Mouse (Mus musculus) C2C12 (cell line): ENCODE results near the gene Impg1. TPM values are rescaled to one million over a fixed set of nuclear protein-coding genes. Genes with fewer than 3 reads are reported as not detected.

Experiments used
- H3K27me3 ChIP-seq: one replicate; pipeline ENCODE4 v1.6.1; 2011; ENCODE audit not compliant: control insufficient read depth, insufficient read depth, insufficient read length
- H3K36me3 ChIP-seq: one replicate; pipeline ENCODE4 v1.6.1; 2011; ENCODE audit not compliant: control insufficient read depth, insufficient read depth
- H3K4me3 ChIP-seq: one replicate; pipeline ENCODE4 v1.5.1; 2011; ENCODE audit warnings: mild to moderate bottlenecking, control low read depth; ENCODE audit not compliant: poor library complexity, insufficient read depth, severe bottlenecking
- H3K79me2 ChIP-seq: one replicate; pipeline ENCODE4 v1.6.1; 2011; ENCODE audit not compliant: control insufficient read depth, insufficient read depth
- H3K79me3 ChIP-seq: one replicate; pipeline ENCODE4 v1.6.1; 2011; ENCODE audit warnings: low read depth, control low read depth
- H3ac ChIP-seq: one replicate; pipeline ENCODE3; 2011; ENCODE audit warnings: low read depth; ENCODE audit not compliant: control insufficient read depth, insufficient read length
- CEBPB ChIP-seq: IDR thresholded peaks from one replicate; pipeline ENCODE4 v1.6.1; 2011; ENCODE audit warnings: low read depth, mild to moderate bottlenecking, control low read depth, moderate library complexity
- CTCF ChIP-seq: IDR thresholded peaks from one replicate; pipeline ENCODE4 v1.5.1; 2011; ENCODE audit not compliant: control insufficient read depth, insufficient read depth, insufficient read length
- FOSL1 ChIP-seq: IDR thresholded peaks from one replicate; pipeline ENCODE4 v1.8.0; 2011; ENCODE audit warnings: mild to moderate bottlenecking, low read length; ENCODE audit not compliant: poor library complexity, insufficient read depth, severe bottlenecking
- MAX ChIP-seq: IDR thresholded peaks from one replicate; pipeline ENCODE4 v1.6.1; 2011; ENCODE audit warnings: mild to moderate bottlenecking, control low read depth
- MYOD1 ChIP-seq: IDR thresholded peaks from one replicate; pipeline ENCODE4 v1.6.1; 2011; ENCODE audit warnings: low read depth; ENCODE audit not compliant: control insufficient read depth, insufficient read length
- MYOG ChIP-seq: IDR thresholded peaks from one replicate; pipeline ENCODE4 v1.6.1; 2011; ENCODE audit not compliant: control insufficient read depth, insufficient read length; ENCODE audit errors: extremely low read depth
- USF1 ChIP-seq: IDR thresholded peaks from one replicate; pipeline ENCODE4 v1.6.1; 2011; ENCODE audit warnings: low read depth, mild to moderate bottlenecking, control low read depth, moderate library complexity
- polyA plus RNA-seq: library from polyadenylated mRNA; unstranded; fragments of >200 nt; fragmentation: generic; extraction: Trizol; gene quantifications from one replicate; pipeline ENCODE4 v1.2.1, GENCODE M21; 2012; ENCODE audit warnings: missing spikeins

Impg1 gene
- polyA plus RNA-seq, 1 experiment = not detected

GRCm38 (mm10) chr9:80367520-80368204 lies 97.6 kb downstream of the Impg1 start:
- Histone ChIP-seq H3ac (no peak overlapping the region), H3K27me3 (no peaks in the 10 kb centered on the region), H3K36me3 (no peaks in the 10 kb centered on the region), H3K79me3 (no peaks in the 10 kb centered on the region), H3K4me3 (no peak overlapping the region), H3K79me2 (no peaks in the 10 kb centered on the region)
- TF ChIP-seq FOSL1 (no peak), MYOG (no peak), CTCF (no peak), MAX (no peak), MYOD1 (no peak), USF1 (no peak), CEBPB (no peak)

DNA sequence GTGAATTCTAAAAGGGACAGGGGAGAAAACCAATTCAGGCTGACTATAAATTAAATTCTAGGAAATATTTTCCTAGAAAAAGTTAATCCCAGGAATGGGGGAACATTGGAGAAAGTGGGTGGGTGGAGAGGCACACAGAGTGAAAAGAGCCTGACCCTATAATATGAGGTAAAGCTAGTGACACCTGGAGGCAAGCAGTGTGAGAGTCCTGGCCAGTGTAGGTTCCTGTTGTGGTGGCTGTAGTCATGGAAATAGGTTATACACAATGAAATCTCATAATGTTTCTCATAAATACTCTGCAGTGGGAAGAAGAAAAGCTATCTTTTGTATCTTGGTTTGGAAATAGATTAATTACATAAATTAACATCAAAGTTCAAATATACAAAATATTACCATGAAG lies 105.2 kb downstream of the Impg1 start:
- Histone ChIP-seq H3K79me3 (no peaks in the 10 kb centered on the region), H3K36me3 (no peaks in the 10 kb centered on the region), H3K79me2 (no peaks in the 10 kb centered on the region), H3ac (no peak overlapping the region), H3K4me3 (no peak overlapping the region), H3K27me3 (no peaks in the 10 kb centered on the region)
- TF ChIP-seq FOSL1 (no peak), MYOD1 (no peak), CTCF (no peak), USF1 (no peak), MAX (no peak), CEBPB (no peak), MYOG (no peak)

DNA sequence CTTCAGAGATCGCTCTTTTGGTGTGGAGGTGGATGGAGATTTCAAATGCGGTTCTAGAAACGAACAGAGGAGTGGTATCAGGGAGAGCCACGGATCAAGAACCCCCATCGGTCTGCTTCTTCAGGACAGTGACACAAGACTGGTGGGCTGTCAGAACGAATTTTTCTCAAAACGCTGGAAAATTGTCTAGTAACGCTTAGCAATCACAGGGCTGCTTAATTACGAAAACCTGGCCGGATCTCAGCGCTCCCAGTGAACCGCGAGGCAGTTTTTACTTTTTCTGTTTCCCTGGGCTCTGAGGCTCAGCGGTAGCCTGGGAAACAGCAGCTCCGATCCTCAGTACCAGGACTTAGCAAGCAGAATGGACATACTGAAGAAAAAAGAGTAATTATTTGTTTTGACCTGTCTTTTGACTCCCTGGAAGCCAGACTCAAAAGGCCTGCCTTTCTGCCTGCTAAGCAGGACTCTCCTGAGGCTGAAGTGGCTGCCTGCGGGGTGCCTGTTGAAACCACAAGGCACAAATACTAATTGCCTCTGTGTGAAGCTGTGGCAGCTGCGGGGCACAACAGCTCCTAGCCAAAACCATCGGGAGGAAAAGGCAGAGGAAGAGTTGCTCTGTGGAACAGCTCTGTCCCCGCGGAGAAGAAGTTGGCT lies 113.5 kb downstream of the Impg1 start:
- Histone ChIP-seq H3K79me3 (no peaks in the 10 kb centered on the region), H3K27me3 (no peaks in the 10 kb centered on the region), H3K79me2 (no peaks in the 10 kb centered on the region), H3K4me3 (no peak overlapping the region), H3K36me3 (no peaks in the 10 kb centered on the region), H3ac (no peak overlapping the region)
- no peak for TF ChIP-seq CTCF
- no peak for TF ChIP-seq CEBPB

DNA sequence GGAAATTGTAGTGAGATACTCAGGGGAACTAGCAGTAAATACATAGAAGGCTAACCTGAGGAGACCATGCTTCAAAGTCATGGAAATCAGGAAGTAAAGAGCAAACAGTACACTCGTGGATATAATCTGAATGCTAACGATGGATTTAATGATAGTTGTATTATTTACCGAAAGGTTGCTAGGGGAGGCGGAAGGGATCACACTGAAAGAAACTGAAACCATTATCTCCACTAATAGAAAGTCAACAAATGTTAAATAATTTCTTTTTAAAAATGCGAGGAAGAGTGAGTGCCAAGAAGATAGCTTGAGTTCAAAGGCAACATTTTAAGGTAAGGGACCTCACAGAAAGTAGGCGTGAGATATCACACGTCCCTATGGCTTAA lies 114.0 kb downstream of the Impg1 start:
- no peaks in the 10 kb centered on the region for H3K27me3 ChIP-seq
- TF ChIP-seq MYOG (no peak), FOSL1 (no peak), USF1 (no peak), MYOD1 (no peak), CEBPB (no peak), MAX (no peak), CTCF (no peak)

DNA sequence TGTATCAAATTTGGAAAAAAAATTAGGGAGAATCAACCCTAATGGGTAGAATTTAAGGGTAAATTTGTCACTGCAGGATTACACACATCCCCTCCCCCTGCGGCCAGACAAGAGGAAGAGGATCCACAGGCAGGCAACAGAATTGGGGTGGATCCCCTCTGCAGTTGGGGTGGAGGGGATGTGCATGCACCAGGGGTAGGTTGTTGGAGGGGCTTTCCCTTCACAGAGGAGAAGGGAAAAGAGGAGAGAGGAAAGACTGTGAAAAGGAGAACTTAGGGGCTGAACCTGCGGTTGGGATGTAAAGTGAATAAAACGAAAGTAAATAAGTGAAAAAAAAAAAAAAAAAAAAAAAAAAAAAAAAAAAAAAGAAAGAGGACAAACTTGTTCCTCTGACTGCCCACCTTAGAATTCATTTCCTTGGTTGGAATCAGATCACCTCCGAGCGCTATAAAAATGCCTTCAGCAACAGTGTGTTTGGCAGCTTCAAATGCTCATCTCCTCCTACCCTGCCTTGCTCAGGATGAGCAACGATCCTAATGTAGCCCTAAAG lies 120.8 kb downstream of the Impg1 start:
- Histone ChIP-seq H3K27me3 (no peaks in the 10 kb centered on the region), H3ac (no peak overlapping the region), H3K4me3 (no peak overlapping the region), H3K79me2 (no peaks in the 10 kb centered on the region), H3K36me3 (no peaks in the 10 kb centered on the region), H3K79me3 (no peaks in the 10 kb centered on the region)
- TF ChIP-seq CTCF = no peak

More for the DNA sequence above, 114.0 kb downstream of the Impg1 start:
- no peaks in the 10 kb centered on the region for H3K79me3 ChIP-seq
- no peak overlapping the region for H3ac ChIP-seq
- H3K36me3 ChIP-seq = no peaks in the 10 kb centered on the region
- no peak overlapping the region for H3K4me3 ChIP-seq
- H3K79me2 ChIP-seq = no peaks in the 10 kb centered on the region

DNA sequence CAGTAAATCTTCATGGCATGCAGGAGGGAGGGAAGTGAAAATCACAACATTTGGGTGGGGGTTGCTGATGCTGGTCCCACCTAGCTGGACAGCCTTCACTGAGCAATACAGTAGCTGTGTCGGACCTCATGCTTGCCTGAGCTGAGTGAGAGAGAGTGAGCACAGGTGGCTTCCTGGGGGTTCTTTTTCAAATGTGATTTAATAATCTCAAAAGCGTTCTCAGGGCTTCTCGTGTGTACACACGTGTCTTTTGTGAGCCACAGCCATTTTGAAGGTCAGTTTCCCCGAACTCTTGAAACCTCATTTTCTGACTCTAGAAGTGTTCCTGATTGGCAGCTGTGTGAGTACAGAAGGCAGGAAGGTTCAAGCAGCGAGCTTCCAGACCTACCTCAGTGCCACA lies 122.8 kb downstream of the Impg1 start:
- H3K79me3 ChIP-seq = no peaks in the 10 kb centered on the region
- H3K27me3 ChIP-seq = no peaks in the 10 kb centered on the region
- no peak overlapping the region for H3ac ChIP-seq
- no peak overlapping the region for H3K4me3 ChIP-seq
- no peaks in the 10 kb centered on the region for H3K79me2 ChIP-seq
- TF ChIP-seq USF1 (no peak), MAX (no peak)
- H3K36me3 ChIP-seq = no peaks in the 10 kb centered on the region
